Mouse (Mus musculus): ENCODE results near the gene Dlg2. TPM values are rescaled to one million over a fixed set of nuclear protein-coding genes. Genes with fewer than 3 reads are reported as not detected.

Dlg2 gene
- polyA plus RNA-seq, 1 experiment from 2014 or later = 2.3 TPM

DNA sequence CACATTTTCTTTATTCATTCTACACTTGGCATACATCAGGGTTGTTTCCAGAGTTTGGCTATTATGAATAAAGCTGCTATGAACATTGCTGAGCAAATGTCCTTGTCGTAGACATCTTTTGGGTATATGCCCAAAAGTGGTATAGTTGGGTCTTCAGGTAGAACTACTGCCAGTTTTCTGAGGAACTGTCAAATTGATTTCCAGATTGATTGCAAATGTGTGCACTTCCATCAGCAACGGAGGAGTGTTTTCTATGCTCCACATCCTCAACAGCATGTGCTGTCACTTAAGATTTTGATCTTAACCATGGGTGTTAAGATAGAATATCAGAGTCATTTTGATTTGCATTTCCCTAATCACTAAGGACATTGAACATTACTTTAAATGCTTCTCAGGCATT lies 1486.5 kb downstream of the Dlg2 start:
- no peak overlapping the region for H3K9ac ChIP-seq (replicated peaks)
- H3K4me1 ChIP-seq (replicated peaks) = no peaks in the 10 kb centered on the region
- H3K27me3 ChIP-seq = no peaks in the 10 kb centered on the region
- no peaks in the 10 kb centered on the region for H3K9me3 ChIP-seq
- no peak overlapping the region for H3K4me2 ChIP-seq
- H3K4me3 ChIP-seq (replicated peaks) = no peak overlapping the region
- no peak overlapping the region for H3K27ac ChIP-seq
- ATAC-seq (ENCODE audit: insufficient number of reproducible peaks, insufficient read depth, low FRiP score, low TSS enrichment, low read depth) = no peak
- WGBS = 91% methylated on average over 2 of the region's 2 CpGs
- no peaks in the 10 kb centered on the region for H3K36me3 ChIP-seq

DNA sequence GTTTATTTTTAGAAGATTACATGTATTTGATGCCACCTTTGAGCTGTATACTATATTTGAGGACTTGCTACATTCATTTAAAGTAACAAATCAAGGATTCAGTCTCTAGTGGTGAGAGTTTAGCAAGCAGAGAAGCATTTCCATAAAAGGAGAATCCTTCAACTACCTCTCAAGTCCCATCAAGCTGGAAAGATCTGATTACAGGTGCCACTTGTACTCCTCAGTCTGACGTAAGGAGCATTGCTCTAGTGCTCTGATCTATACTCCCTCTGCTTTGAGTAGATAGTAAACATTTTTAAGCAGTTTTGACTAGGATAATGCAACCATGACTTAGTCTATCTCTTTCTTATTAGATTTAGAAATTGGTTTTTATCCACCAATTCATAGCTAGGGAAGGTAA lies 1496.5 kb downstream of the Dlg2 start:
- H3K27me3 ChIP-seq = no peaks in the 10 kb centered on the region
- WGBS = 81% methylated on average over 1 of the region's 1 CpGs
- H3K4me1 ChIP-seq (replicated peaks) = no peaks in the 10 kb centered on the region
- H3K4me2 ChIP-seq = no peak overlapping the region
- H3K9ac ChIP-seq (replicated peaks) = no peak overlapping the region
- H3K4me3 ChIP-seq (replicated peaks) = no peak overlapping the region
- no peak for ATAC-seq (ENCODE audit: insufficient number of reproducible peaks, insufficient read depth, low FRiP score, low TSS enrichment, low read depth)
- no peak overlapping the region for H3K27ac ChIP-seq
- no peaks in the 10 kb centered on the region for H3K36me3 ChIP-seq
- H3K9me3 ChIP-seq = no peaks in the 10 kb centered on the region

DNA sequence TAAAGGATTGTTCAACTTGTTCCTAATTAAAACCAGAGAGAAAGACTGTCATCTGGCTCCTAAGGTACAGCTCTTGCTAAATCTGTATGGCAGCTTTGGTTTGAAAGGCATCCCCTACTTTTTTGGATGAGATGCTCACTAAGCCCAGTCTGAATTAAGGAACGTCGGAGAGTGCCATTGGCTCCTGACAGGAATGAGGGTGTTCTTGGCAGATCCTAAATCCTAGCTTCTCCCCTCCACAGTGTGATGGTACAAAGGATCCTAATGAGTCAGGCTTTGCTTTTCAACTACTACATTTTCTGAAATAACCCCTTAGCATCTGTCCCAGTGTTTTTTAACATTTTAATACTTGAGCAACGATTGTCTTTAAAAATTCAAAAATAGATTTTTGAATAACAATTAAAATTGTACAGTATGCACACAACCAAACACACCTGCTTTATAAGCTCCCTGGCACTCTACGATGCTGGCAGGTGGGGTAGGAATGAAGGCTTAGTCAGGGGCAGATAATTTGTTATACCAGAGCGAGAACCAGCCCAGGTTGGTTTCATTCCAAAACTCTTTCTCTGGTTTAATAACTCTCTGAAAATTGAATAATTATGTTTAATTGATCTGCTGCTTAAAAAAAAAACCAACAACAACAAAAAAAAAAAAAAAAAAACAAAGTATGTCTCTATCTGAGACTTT lies 1527.4 kb downstream of the Dlg2 start:
- Histone ChIP-seq H3K27me3 (no peaks in the 10 kb centered on the region), H3K4me3 (replicated peaks) (no peak overlapping the region), H3K4me2 (no peak overlapping the region), H3K4me1 (replicated peaks) (no peaks in the 10 kb centered on the region), H3K9ac (replicated peaks) (no peak overlapping the region), H3K27ac (no peak overlapping the region), H3K9me3 (no peaks in the 10 kb centered on the region), H3K36me3 (no peaks in the 10 kb centered on the region)
- WGBS = 84% methylated on average over 5 of the region's 5 CpGs
- ATAC-seq (ENCODE audit: insufficient number of reproducible peaks, insufficient read depth, low FRiP score, low TSS enrichment, low read depth) = no peak

DNA sequence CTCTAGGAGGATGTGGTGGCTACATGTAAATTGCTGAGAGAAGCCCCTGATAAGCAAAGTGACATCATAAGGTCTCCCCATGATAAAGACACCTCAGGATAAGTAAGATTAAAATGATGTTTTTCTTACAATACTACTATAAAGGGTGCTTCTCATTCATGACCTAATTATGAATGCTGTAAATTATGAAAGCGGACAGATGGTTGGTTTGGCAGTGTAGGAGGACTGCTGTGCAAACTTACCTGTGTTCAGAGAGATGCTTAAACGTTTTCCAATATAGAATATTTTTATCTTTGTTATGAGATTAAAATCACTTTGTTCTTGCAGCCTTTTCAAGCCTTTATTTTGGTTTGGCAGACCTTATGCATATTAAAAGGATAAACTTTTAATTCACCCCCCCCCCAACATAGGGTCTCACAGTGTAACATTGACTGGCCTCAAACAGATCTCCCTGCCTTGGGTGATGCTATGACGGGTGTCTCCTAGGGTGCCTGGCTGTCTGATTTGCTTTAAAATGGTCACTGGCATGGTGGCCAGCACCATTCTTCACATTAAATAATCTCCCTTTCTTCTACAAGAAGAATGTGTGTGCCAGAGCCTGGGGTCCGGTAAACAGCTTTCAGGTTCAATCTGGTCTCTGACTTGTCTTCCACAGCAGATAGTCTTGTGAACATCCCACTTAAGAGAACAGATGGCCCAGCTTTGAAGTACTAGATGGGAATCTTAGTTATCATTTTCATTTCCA lies 1529.4 kb downstream of the Dlg2 start:
- 81% methylated on average over 4 of the region's 4 CpGs for WGBS
- H3K9ac ChIP-seq (replicated peaks) = no peak overlapping the region

DNA sequence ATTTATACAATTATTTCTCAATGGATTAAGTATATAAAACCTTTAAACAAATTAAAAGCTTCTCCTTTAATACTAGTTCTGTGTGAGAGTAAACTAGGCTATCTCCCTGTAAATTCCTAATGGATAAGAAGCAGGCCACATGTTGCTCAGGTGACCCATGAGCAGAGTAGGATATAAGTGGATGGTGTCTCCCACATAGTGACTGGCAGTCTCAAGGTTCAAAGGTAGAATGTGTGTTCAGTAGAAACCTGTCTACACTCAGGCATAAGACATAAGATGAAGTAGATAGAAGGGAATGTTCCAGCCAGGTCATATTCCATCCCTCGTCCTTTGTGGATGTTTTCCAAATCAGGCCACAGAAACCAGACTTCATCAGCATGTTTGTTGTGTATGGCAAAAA lies 1532.2 kb downstream of the Dlg2 start:
- Histone ChIP-seq H3K4me1 (replicated peaks) (no peaks in the 10 kb centered on the region), H3K4me3 (replicated peaks) (no peak overlapping the region), H3K27me3 (no peaks in the 10 kb centered on the region), H3K36me3 (no peaks in the 10 kb centered on the region), H3K4me2 (no peak overlapping the region), H3K9ac (replicated peaks) (no peak overlapping the region), H3K27ac (no peak overlapping the region), H3K9me3 (no peaks in the 10 kb centered on the region)
- WGBS = 94% methylated on average over 1 of the region's 1 CpGs
- no peak for ATAC-seq (ENCODE audit: insufficient number of reproducible peaks, insufficient read depth, low FRiP score, low TSS enrichment, low read depth)

More for the DNA sequence above, 1529.4 kb downstream of the Dlg2 start:
- Histone ChIP-seq H3K4me1 (replicated peaks) (no peaks in the 10 kb centered on the region), H3K4me3 (replicated peaks) (no peak overlapping the region), H3K4me2 (no peak overlapping the region), H3K27me3 (no peaks in the 10 kb centered on the region), H3K27ac (no peak overlapping the region), H3K9me3 (no peaks in the 10 kb centered on the region), H3K36me3 (no peaks in the 10 kb centered on the region)
- no peak for ATAC-seq (ENCODE audit: insufficient number of reproducible peaks, insufficient read depth, low FRiP score, low TSS enrichment, low read depth)

DNA sequence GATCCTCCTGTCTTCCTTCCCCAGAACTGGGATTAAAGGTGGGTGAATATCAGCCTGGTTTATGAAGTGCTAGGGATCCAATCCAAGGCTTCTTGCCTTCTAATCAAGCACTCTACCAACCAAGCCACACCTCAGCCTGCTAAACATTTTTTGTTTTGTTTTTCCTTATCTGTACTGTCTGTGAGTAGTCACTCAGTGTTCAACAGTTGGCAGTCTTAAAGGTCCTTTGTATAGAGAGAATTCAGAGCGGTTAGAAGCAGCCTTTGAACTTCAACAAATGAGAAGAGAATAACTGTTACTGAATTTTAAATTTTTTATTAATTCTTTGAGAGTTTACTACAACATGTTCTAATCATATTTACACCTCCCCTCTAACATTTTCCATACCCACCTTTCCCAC lies 1548.5 kb downstream of the Dlg2 start:
- Histone ChIP-seq H3K27me3 (no peaks in the 10 kb centered on the region), H3K4me1 (replicated peaks) (no peaks in the 10 kb centered on the region), H3K27ac (no peak overlapping the region), H3K9me3 (no peaks in the 10 kb centered on the region), H3K9ac (replicated peaks) (no peak overlapping the region), H3K4me3 (replicated peaks) (no peak overlapping the region), H3K4me2 (no peak overlapping the region), H3K36me3 (no peaks in the 10 kb centered on the region)
- ATAC-seq (ENCODE audit: insufficient number of reproducible peaks, insufficient read depth, low FRiP score, low TSS enrichment, low read depth) = no peak
- 76% methylated on average over 1 of the region's 1 CpGs for WGBS

DNA sequence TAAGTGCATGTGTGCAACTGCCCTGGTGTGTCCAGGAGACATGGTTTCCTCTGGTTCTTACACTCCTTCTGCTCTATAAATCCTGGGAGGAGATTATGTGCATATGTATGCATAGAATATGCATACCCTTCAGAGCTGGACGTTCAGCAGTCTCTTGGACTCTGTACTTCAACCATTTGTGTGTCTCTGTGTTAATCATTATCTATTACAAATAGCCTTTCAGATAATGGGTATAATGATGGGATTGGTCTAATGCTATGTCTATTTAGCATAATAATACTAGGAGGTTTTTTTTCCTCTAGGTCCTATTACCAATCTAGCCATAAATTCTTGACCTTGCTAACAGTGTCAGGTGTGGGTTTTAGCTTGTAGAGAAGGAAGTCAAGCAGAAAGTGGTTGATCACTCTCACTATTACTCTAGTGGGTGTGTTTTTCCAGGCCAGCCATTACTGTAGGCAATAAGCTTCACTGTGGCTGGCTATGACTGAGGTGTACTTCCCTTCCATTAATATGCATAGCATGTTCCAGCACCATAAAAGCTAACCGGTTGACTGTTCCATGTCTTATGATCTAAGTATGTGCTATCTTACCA lies 1549.1 kb downstream of the Dlg2 start:
- no peaks in the 10 kb centered on the region for H3K27me3 ChIP-seq
- no peak overlapping the region for H3K4me2 ChIP-seq
- ATAC-seq (ENCODE audit: insufficient number of reproducible peaks, insufficient read depth, low FRiP score, low TSS enrichment, low read depth) = no peak
- no peaks in the 10 kb centered on the region for H3K9me3 ChIP-seq
- no peaks in the 10 kb centered on the region for H3K36me3 ChIP-seq
- H3K9ac ChIP-seq (replicated peaks) = no peak overlapping the region
- H3K4me1 ChIP-seq (replicated peaks) = no peaks in the 10 kb centered on the region
- WGBS = 75% methylated on average over 2 of the region's 2 CpGs
- no peak overlapping the region for H3K27ac ChIP-seq
- H3K4me3 ChIP-seq (replicated peaks) = no peak overlapping the region

DNA sequence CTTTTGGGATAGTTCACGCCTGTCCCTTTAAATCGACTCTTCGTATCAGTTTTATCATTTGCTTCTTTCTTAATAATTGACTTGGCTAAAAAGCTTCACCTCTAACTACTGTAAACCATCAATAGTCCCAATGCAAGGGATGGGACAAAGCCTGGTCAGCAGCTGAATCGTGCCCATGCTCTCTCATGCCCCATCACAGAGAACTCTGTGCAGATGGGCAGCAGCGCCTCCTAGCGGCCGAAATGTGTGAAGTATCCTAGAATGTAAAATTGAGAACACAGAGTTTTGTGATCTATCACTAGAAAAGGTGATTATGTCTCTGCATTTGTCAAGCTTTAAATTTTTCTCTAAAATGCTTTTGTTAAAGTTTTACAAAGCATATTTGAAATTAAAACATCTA lies 1550.6 kb downstream of the Dlg2 start:
- no peak for ATAC-seq (ENCODE audit: insufficient number of reproducible peaks, insufficient read depth, low FRiP score, low TSS enrichment, low read depth)
- Histone ChIP-seq H3K4me1 (replicated peaks) (no peaks in the 10 kb centered on the region), H3K36me3 (no peaks in the 10 kb centered on the region), H3K27me3 (no peaks in the 10 kb centered on the region), H3K4me3 (replicated peaks) (no peak overlapping the region), H3K9me3 (no peaks in the 10 kb centered on the region), H3K4me2 (no peak overlapping the region), H3K9ac (replicated peaks) (no peak overlapping the region), H3K27ac (no peak overlapping the region)
- WGBS = 42% methylated on average over 7 of the region's 7 CpGs

DNA sequence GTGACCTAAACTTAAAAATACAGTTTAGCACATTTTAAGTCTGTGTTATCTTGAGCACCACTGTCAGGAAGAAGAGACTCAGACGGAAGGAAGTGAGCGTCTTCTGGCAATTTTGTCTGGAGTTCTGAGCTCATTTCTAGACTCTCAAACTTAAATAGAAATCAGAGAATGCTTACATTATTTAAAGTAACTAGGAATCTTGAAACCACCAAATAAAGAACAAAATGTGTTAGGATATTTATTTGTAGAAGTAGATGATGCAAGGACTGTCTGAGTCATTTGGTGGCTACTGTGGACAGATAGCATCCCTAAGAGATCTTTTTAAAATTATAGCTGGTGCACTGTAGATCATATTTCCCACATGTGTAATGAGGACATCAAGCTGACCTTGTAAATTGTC lies 1557.8 kb downstream of the Dlg2 start:
- Histone ChIP-seq H3K4me2 (no peak overlapping the region), H3K9me3 (no peaks in the 10 kb centered on the region)
- WGBS = 91% methylated on average over 2 of the region's 2 CpGs

DNA sequence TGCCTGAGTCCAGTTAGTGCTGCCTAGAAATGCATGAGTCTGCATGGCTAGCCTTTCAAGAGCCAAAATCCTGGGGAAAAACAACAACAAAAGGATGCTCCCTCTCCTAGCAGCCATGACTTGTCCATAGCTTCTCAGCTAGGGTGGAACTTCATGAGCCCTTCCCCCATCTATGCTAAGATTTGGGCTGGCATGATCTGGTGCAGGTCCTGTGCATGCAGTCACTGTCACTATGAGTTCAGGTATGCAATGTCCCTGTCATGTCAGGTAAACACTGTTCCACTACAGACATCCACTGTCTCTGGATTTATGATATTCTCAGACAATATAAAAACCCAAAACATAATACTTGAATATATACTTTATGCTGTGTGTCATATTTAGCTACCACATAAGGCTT lies 1563.7 kb downstream of the Dlg2 start:
- Histone ChIP-seq H3K9me3 (no peaks in the 10 kb centered on the region), H3K27ac (no peak overlapping the region), H3K36me3 (no peaks in the 10 kb centered on the region), H3K27me3 (no peaks in the 10 kb centered on the region), H3K4me1 (replicated peaks) (no peaks in the 10 kb centered on the region), H3K4me2 (no peak overlapping the region), H3K9ac (replicated peaks) (no peak overlapping the region), H3K4me3 (replicated peaks) (no peak overlapping the region)
- no peak for ATAC-seq (ENCODE audit: insufficient number of reproducible peaks, insufficient read depth, low FRiP score, low TSS enrichment, low read depth)

More for the DNA sequence above, 1557.8 kb downstream of the Dlg2 start:
- H3K36me3 ChIP-seq = no peaks in the 10 kb centered on the region
- no peak for ATAC-seq (ENCODE audit: insufficient number of reproducible peaks, insufficient read depth, low FRiP score, low TSS enrichment, low read depth)
- no peak overlapping the region for H3K4me3 ChIP-seq (replicated peaks)
- no peak overlapping the region for H3K9ac ChIP-seq (replicated peaks)
- no peaks in the 10 kb centered on the region for H3K27me3 ChIP-seq
- no peaks in the 10 kb centered on the region for H3K4me1 ChIP-seq (replicated peaks)
- no peak overlapping the region for H3K27ac ChIP-seq

DNA sequence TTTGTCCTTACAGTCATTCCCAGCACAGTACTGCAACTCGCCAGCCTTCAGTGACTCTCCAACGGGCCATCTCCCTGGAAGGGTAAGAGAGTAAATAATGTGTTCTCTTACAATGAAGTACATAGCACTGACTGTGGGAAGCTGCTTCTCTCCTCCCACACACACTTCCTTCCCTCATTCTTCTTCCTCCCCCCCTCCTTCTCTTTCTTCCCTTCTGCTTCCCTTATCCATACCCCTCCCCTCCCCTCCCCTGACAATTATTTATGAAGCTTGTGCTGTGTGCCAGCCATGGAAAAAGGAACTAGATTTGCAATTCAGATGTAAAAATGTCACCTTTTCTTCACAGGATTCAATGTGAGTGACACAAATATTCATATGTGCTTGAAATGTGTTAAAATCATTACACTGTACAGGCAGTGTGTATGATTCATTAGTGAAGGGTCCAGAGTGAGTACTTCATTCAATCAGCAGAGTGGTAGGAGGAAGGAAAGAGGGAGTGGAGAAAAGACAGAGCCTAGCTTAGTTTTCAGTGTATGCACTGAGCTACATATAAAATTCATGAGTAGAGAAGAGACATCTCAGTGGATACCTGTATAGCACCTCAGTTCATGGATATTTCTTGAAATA lies 1564.4 kb downstream of the Dlg2 start:
- WGBS = 76% methylated on average over 2 of the region's 2 CpGs
- Histone ChIP-seq H3K9me3 (no peaks in the 10 kb centered on the region), H3K4me2 (no peak overlapping the region), H3K4me3 (replicated peaks) (no peak overlapping the region), H3K27me3 (no peaks in the 10 kb centered on the region), H3K4me1 (replicated peaks) (no peaks in the 10 kb centered on the region), H3K9ac (replicated peaks) (no peak overlapping the region), H3K36me3 (no peaks in the 10 kb centered on the region), H3K27ac (no peak overlapping the region)
- ATAC-seq (ENCODE audit: insufficient number of reproducible peaks, insufficient read depth, low FRiP score, low TSS enrichment, low read depth) = no peak
